Mouse (Mus musculus) bone marrow, adult 2 months (tissue): ENCODE measurements around the gene Evi5.

Experiments
- CTCF ChIP-seq: fragments of 200-500 bp; IDR thresholded peaks from 2 replicates; pipeline ENCODE4 v1.5.1; 2011; ENCODE audit warnings: low read length, control low read depth; ENCODE audit not compliant: control insufficient read depth, insufficient read depth
- POLR2A ChIP-seq: fragments of 200-500 bp; IDR thresholded peaks from 2 replicates; pipeline ENCODE4 v1.6.1; 2011; ENCODE audit warnings: low read depth, mild to moderate bottlenecking, control low read depth, low read length, borderline replicate concordance; ENCODE audit not compliant: control insufficient read depth

- no peak for TF ChIP-seq CTCF
- no peak for TF ChIP-seq POLR2A
These were observed 143.5 kb downstream of the Evi5 start for GRCm38 (mm10) chr5:107731408-107731807.
